ENCODE assay signal across 9 mouse cellular contexts in the genomic region with DNA sequence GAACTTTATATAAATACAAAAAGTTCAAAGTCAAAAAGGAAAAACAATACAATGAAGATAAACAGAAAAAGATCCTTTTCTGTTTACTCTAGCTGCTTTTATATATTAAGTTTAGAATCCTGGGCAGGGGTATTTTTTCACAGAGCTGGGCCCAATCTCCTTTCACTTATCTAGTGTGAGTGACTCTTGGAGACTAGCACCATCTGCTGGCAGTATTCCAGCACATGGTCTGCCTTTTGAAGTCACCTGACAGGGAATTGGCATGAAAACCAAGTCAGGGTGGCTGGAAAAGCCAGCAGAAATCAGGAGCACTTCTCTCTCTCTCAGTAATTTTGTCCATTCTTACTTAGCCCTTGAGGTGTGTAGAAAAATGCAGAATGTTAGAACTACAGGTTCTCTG. TPM values are rescaled to one million over a fixed set of nuclear protein-coding genes. Genes with fewer than 3 reads are reported as not detected.
A peak's percentile ranks its signal among the peaks of the same experiment; 100 is the strongest.
DNase-seq lines count a peak whose midpoint lies in the region; ATAC-seq lines count a peak whose summit lies in the region.
"Had no signal": no experiment of that assay in that cellular context is flagged by ENCODE, and none has a peak within 500 bp of the region (broad histone marks: within the 10 kb centered on the region; RNA-seq: fewer than 3 reads in every experiment).

No protein-coding gene starts in this region.

- H3K9me3 ChIP-seq in neural tube, embryonic 11.5 days (ENCODE audit: control insufficient read depth, low read length), result no peaks in the 10 kb centered on the region
- H3K9me3 ChIP-seq in hindbrain, embryonic 16.5 days (ENCODE audit: control insufficient read depth, low read length), result no peaks in the 10 kb centered on the region

- H3K9ac ChIP-seq in neural tube, embryonic 11.5 days (ENCODE audit: low read length), result no peak overlapping the region
- H3K9ac ChIP-seq in hindbrain, embryonic 16.5 days (ENCODE audit: low read depth, low read length), result no peak overlapping the region

- H3K27me3 ChIP-seq in neural tube, embryonic 11.5 days (ENCODE audit: control insufficient read depth, insufficient read depth, low read length), result no peaks in the 10 kb centered on the region
- H3K27me3 ChIP-seq in hindbrain, embryonic 16.5 days (replicated peaks; ENCODE audit: control insufficient read depth, insufficient read depth, low read length), result no peaks in the 10 kb centered on the region

- 0 out of 2 replicates have a peak, but pooled peaks have one; percentile 48 for ATAC-seq in neural tube, embryonic 11.5 days (ENCODE audit: insufficient read depth, low FRiP score, low TSS enrichment)
- ATAC-seq in hindbrain, embryonic 16.5 days, result peak; percentile 58; the same call in 1 of the 2 replicates

- no peak overlapping the region for H3K4me2 ChIP-seq in neural tube, embryonic 11.5 days (ENCODE audit: low read depth)
- H3K4me2 ChIP-seq in hindbrain, embryonic 16.5 days (ENCODE audit: low read length), result no peak overlapping the region

- no peak overlapping the region for H3K27ac ChIP-seq in neural tube, embryonic 11.5 days (ENCODE audit: low read depth, low read length)
- no peak overlapping the region for H3K27ac ChIP-seq in hindbrain, embryonic 16.5 days (ENCODE audit: low read depth, low read length)

- no peaks in the 10 kb centered on the region for H3K4me1 ChIP-seq in neural tube, embryonic 11.5 days (ENCODE audit: control insufficient read depth, insufficient read depth, low read length)
- H3K4me1 ChIP-seq in hindbrain, embryonic 16.5 days (ENCODE audit: control insufficient read depth, insufficient read depth, low read depth, low read length), result no peaks in the 10 kb centered on the region

- no peak overlapping the region for H3K4me3 ChIP-seq in neural tube, embryonic 11.5 days (ENCODE audit: low read depth, low read length)
- H3K4me3 ChIP-seq in hindbrain, embryonic 16.5 days (ENCODE audit: low read length), result no peak overlapping the region
- H3K4me3 ChIP-seq: erythroblast, embryonic 14.5 days had no signal

- peak; percentile 21 to 69 for DNase-seq in adrenal gland, adult (ENCODE audit: inconsistent age in 2 of 2, low spot score in 1 of 2)
- DNase-seq in adrenal gland, postnatal 4 days (ENCODE audit: low spot score in 2 of 2), result no peak
- DNase-seq in neural tube, embryonic 11.5 days (ENCODE audit: low spot score), result peak; percentile 36
- DNase-seq in neural tube, embryonic 10.5 days (ENCODE audit: extremely low spot score, low spot score), result no peak
- peak; percentile 64 for DNase-seq in mesoderm, embryonic 11.5 days (ENCODE audit: low read depth, low spot score)
- DNase-seq in urinary bladder, adult 2 months (ENCODE audit: low spot score), result no peak
- no peak for DNase-seq in cerebellum, adult 11-12 months

- peaks cover 5% of the 10 kb centered on the region for H3K36me3 ChIP-seq in neural tube, embryonic 11.5 days (ENCODE audit: control insufficient read depth, insufficient read depth, low read length)
- peaks cover 24% of the 10 kb centered on the region for H3K36me3 ChIP-seq in hindbrain, embryonic 16.5 days (ENCODE audit: control insufficient read depth, insufficient read depth, low read length)

RNA-seq across cellular contexts. Expression of gene Aspm, which starts 16.2 kb away (rescaled TPM):
- 10 to 100 TPM; 14.1 to 15.1 TPM for total RNA-seq in adrenal gland, postnatal 4 days (2021)
- 23.7 and 24.1 TPM in 2 replicates for polyA plus RNA-seq in neural tube, embryonic 11.5 days (2014; fragmentation: Nextera tagmentation; extraction: Ambion mirVana)
- 2.9 and 3.5 TPM in 2 replicates for polyA plus RNA-seq in hindbrain, embryonic 16.5 days (2015; fragmentation: Nextera tagmentation; extraction: Ambion mirVana)
- polyA plus RNA-seq in urinary bladder, adult 2 months (2012; rRNA removed), result 0.40 and 0.46 TPM in 2 replicates

RNA-seq across cellular contexts. Expression of gene Zbtb41, which starts 16.3 kb away (rescaled TPM):
- total RNA-seq in adrenal gland, postnatal 4 days (2021), result 10 to 100 TPM; 31.0 to 38.6 TPM
- 19.4 and 19.6 TPM in 2 replicates for polyA plus RNA-seq in neural tube, embryonic 11.5 days (2014; fragmentation: Nextera tagmentation; extraction: Ambion mirVana)
- polyA plus RNA-seq in hindbrain, embryonic 16.5 days (2015; fragmentation: Nextera tagmentation; extraction: Ambion mirVana), result 11.8 and 14.4 TPM in 2 replicates
- polyA plus RNA-seq in urinary bladder, adult 2 months (2012; rRNA removed), result 6.5 and 7.5 TPM in 2 replicates

Comparison
In these comparisons a context has a peak if more than half of its experiments do, and no peak if none do; other contexts are left out.
1. DNase-seq: peak in adrenal gland, adult (2 of 2), neural tube, embryonic 11.5 days (single experiment) and mesoderm, embryonic 11.5 days (single experiment); none in adrenal gland, postnatal 4 days (0 of 2), neural tube, embryonic 10.5 days (single experiment), urinary bladder, adult 2 months (single experiment) and cerebellum, adult 11-12 months (single experiment).